ENCODE assay signal across 12 mouse cellular contexts in the genomic region with DNA sequence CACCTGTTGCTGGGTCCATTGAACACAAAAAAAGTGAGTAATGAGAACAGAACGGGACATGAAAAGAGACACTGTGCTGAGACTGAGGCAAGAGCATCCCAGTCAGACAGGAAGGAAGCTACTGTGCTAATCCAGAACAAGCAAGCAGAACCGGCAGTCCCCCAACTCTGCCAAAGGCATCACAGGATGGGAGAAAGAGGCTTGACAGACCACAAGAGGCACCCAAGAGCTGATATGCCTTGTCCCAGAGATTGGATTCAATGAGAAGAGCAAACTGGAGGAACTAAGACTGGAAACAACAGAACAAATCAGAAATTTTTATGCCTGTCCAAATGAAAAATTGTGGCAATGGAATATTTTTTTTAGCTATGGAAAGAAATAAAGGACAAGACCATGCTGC. TPM values are rescaled to one million over a fixed set of nuclear protein-coding genes. Genes with fewer than 3 reads are reported as not detected.
A peak's percentile ranks its signal among the peaks of the same experiment; 100 is the strongest.
DNase-seq lines count a peak whose midpoint lies in the region; TF ChIP-seq lines count a peak whose summit lies in the region.
"Had no signal": no experiment of that assay in that cellular context is flagged by ENCODE, and none has a peak within 500 bp of the region (broad histone marks: within the 10 kb centered on the region; RNA-seq: fewer than 3 reads in every experiment).

No protein-coding gene starts in this region.

- no peaks in the 10 kb centered on the region for H3K4me1 ChIP-seq in testis, adult 2 months (ENCODE audit: control insufficient read depth, insufficient read depth, low read length)
- H3K4me1 ChIP-seq: lung, embryonic 15.5 days had no signal

- peak; percentile 8; the same call in 1 of the 2 replicates for TF ChIP-seq CTCF in testis, adult 2 months (IDR thresholded peaks at IDR 0.05; ENCODE audit: control insufficient read depth, insufficient read depth, insufficient replicate concordance, low read depth, low read length)

- DNase-seq in embryo, embryonic 10 days (ENCODE audit: low spot score), result peak; percentile 27
- DNase-seq in embryo, embryonic 10.5 days (ENCODE audit: low spot score), result no peak
- peak; percentile 3 to 10 for DNase-seq in kidney, postnatal 36 days
- no peak for DNase-seq in kidney, adult 9 months
- no peak for DNase-seq in testis, postnatal 10 days (ENCODE audit: low spot score)
- DNase-seq in c-Kit-positive CD71-positive TER-119-positive erythroid progenitor cells, embryonic 14.5 days (ENCODE audit: low spot score), result no peak
- DNase-seq in adrenal gland, postnatal 25 days, result no peak
- DNase-seq: cerebellum, adult 11-12 months had no signal

- H3K36me3 ChIP-seq in testis, adult 2 months (ENCODE audit: control insufficient read depth, insufficient read depth, low read length), result no peaks in the 10 kb centered on the region
- H3K36me3 ChIP-seq: lung, embryonic 15.5 days had no signal

- H3K27ac ChIP-seq in testis, adult 2 months (ENCODE audit: control insufficient read depth, insufficient read depth, low read depth, low read length), result no peak overlapping the region
- H3K27ac ChIP-seq: lung, embryonic 15.5 days had no signal

- no peaks in the 10 kb centered on the region for H3K27me3 ChIP-seq in testis, adult 2 months (ENCODE audit: control insufficient read depth, insufficient read depth, low read length)
- H3K27me3 ChIP-seq: lung, embryonic 15.5 days had no signal

- no peak for TF ChIP-seq POLR2A in testis, adult 2 months (IDR thresholded peaks at IDR 0.05; ENCODE audit: control insufficient read depth, low read depth, low read length)

- H3K4me3 ChIP-seq in testis, adult 2 months (ENCODE audit: control insufficient read depth, low read depth, low read length), result no peak overlapping the region
- H3K4me3 ChIP-seq: lung, embryonic 15.5 days; myocyte had no signal

RNA-seq across cellular contexts. Expression of a gene that starts 11.1 kb away (rescaled TPM):
- polyA plus RNA-seq in testis, adult 2 months (2012; rRNA removed), result 78.6 and 113 TPM in 2 replicates
- 0.61 and 0.76 TPM in 2 replicates for total RNA-seq in adrenal gland, postnatal 25 days (2021)
- polyA plus RNA-seq: C2C12, myocyte had no signal

Comparison
In these comparisons a context has a peak if more than half of its experiments do, and no peak if none do; other contexts are left out.
1. DNase-seq: peak in embryo, embryonic 10 days (single experiment) and kidney, postnatal 36 days (2 of 2); none in embryo, embryonic 10.5 days (single experiment), kidney, adult 9 months (single experiment), testis, postnatal 10 days (single experiment), c-Kit-positive CD71-positive TER-119-positive erythroid progenitor cells, embryonic 14.5 days (single experiment) and adrenal gland, postnatal 25 days (single experiment).